Mouse (Mus musculus) CH12.LX (cell line): ENCODE measurements around the gene Krt81. TPM values are rescaled to one million over a fixed set of nuclear protein-coding genes. Genes with fewer than 3 reads are reported as not detected.

Experiments used
- DNase-seq: peaks from one replicate; pipeline ENCODE4 v3.0.0-alpha.2; 2013; ENCODE audit errors: extremely low read depth
- H3K27ac ChIP-seq: 2 replicates; pipeline ENCODE4 v1.5.1; 2012; ENCODE audit warnings: low read depth, mild to moderate bottlenecking, control low read depth, moderate library complexity; ENCODE audit not compliant: insufficient read depth
- H3K27me3 ChIP-seq: replicated peaks from 2 replicates; pipeline ENCODE3; 2012; ENCODE audit warnings: inconsistent platforms
- H3K36me3 ChIP-seq, 2 experiments: replicated peaks in 1 of 2; 2 replicates each; pipeline versions ENCODE3 to v1.6.1; 2012; ENCODE audit warnings: inconsistent platforms in 1 of 2, low read length in 1 of 2, mild to moderate bottlenecking in 1 of 2, mixed read lengths in 1 of 2, moderate library complexity in 1 of 2; ENCODE audit not compliant: control insufficient read depth in 1 of 2, insufficient read depth in 1 of 2
- H3K4me1 ChIP-seq, 2 experiments: 2 replicates each; pipeline ENCODE4 v1.6.1; 2012; ENCODE audit warnings: inconsistent platforms in 1 of 2, moderate library complexity in 1 of 2; ENCODE audit not compliant: insufficient read depth in 2 of 2, control insufficient read depth in 1 of 2
- H3K4me2 ChIP-seq: 2 replicates; pipeline ENCODE4 v1.6.1; 2012; ENCODE audit warnings: low read depth, mild to moderate bottlenecking, control low read depth; ENCODE audit not compliant: poor library complexity, insufficient read depth, severe bottlenecking
- H3K4me3 ChIP-seq, 3 experiments: fragments of 150-350 bp in 1 of 3; sonication (generic) in 1 of 3; replicated peaks in 1 of 3; 2 replicates each; pipeline versions ENCODE3 to v1.5.1; 2011 to 2012; ENCODE audit warnings: low read depth in 2 of 3, low read length in 2 of 3, mild to moderate bottlenecking in 2 of 3, moderate library complexity in 2 of 3, control low read depth in 1 of 3, improper control_type of control experiment in 1 of 3, inconsistent platforms in 1 of 3, mixed read lengths in 1 of 3; ENCODE audit not compliant: poor library complexity in 1 of 3
- H3K79me2 ChIP-seq: replicated peaks from 2 replicates; pipeline ENCODE4 v1.6.1; 2012; ENCODE audit warnings: mild to moderate bottlenecking, moderate library complexity; ENCODE audit not compliant: control insufficient read depth, poor library complexity, insufficient read depth, severe bottlenecking; ENCODE audit errors: extremely low read depth
- H3K9ac ChIP-seq: 2 replicates; pipeline ENCODE4 v1.6.1; 2012; ENCODE audit warnings: low read depth, mild to moderate bottlenecking, control low read depth, moderate library complexity; ENCODE audit not compliant: insufficient read depth
- H3K9me3 ChIP-seq: replicated peaks from 2 replicates; pipeline ENCODE3; 2012; ENCODE audit warnings: low read length, inconsistent platforms, mixed read lengths
- CTCF ChIP-seq, 2 experiments: IDR thresholded peaks in 1 of 2; conservative IDR thresholded peaks in 1 of 2; 2 replicates each; pipeline ENCODE4 v1.5.1; 2011 to 2012; ENCODE audit warnings: low read depth in 2 of 2, low read length in 2 of 2, improper control_type of control experiment in 1 of 2, inconsistent platforms in 1 of 2, mild to moderate bottlenecking in 1 of 2, moderate library complexity in 1 of 2
- ELF1 ChIP-seq: IDR thresholded peaks from 2 replicates; pipeline ENCODE4 v1.6.1; 2014; ENCODE audit warnings: low read depth, mild to moderate bottlenecking, inconsistent platforms, low read length, improper control_type of control experiment
- EP300 ChIP-seq: IDR thresholded peaks from 2 replicates; pipeline ENCODE4 v1.6.1; 2011; ENCODE audit warnings: low read length, improper control_type of control experiment
- GABPA ChIP-seq: IDR thresholded peaks from 2 replicates; pipeline ENCODE4 v1.6.1; 2012; ENCODE audit warnings: low read depth, low read length, improper control_type of control experiment, inconsistent platforms; ENCODE audit not compliant: insufficient replicate concordance
- IRF4 ChIP-seq: IDR thresholded peaks from 2 replicates; pipeline ENCODE4 v1.6.1; 2014; ENCODE audit warnings: low read depth, mild to moderate bottlenecking, inconsistent platforms, low read length, improper control_type of control experiment
- JUN ChIP-seq: IDR thresholded peaks from 2 replicates; pipeline ENCODE4 v1.6.1; 2011; ENCODE audit warnings: low read depth, mild to moderate bottlenecking, low read length, improper control_type of control experiment, moderate library complexity; ENCODE audit not compliant: insufficient read depth
- JUND ChIP-seq: conservative IDR thresholded peaks from 2 replicates; pipeline ENCODE4 v1.6.1; 2011; ENCODE audit warnings: low read depth, low read length, improper control_type of control experiment
- KAT2A ChIP-seq: IDR thresholded peaks from 2 replicates; pipeline ENCODE4 v1.6.1; 2012; ENCODE audit warnings: low read length, improper control_type of control experiment, inconsistent platforms; ENCODE audit not compliant: insufficient replicate concordance
- MAFK ChIP-seq: IDR thresholded peaks from 2 replicates; pipeline ENCODE4 v1.6.1; 2011; ENCODE audit warnings: low read length, improper control_type of control experiment; ENCODE audit not compliant: insufficient replicate concordance
- MAZ ChIP-seq: IDR thresholded peaks from 2 replicates; pipeline ENCODE4 v1.6.1; 2012; ENCODE audit warnings: low read depth, mild to moderate bottlenecking, inconsistent platforms, low read length, improper control_type of control experiment, moderate library complexity
- MEF2A ChIP-seq: IDR thresholded peaks from 2 replicates; pipeline ENCODE4 v1.6.1; 2014; ENCODE audit warnings: low read depth, mild to moderate bottlenecking, inconsistent platforms, low read length, improper control_type of control experiment, borderline replicate concordance
- MXI1 ChIP-seq: IDR thresholded peaks from 2 replicates; pipeline ENCODE4 v1.6.1; 2011; ENCODE audit warnings: mild to moderate bottlenecking, low read depth, low read length, improper control_type of control experiment
- MYC ChIP-seq: IDR thresholded peaks from 2 replicates; pipeline ENCODE4 v1.6.1; 2011; ENCODE audit warnings: low read depth, mild to moderate bottlenecking, improper control_type of control experiment, low read length
- NELFE ChIP-seq: IDR thresholded peaks from 2 replicates; pipeline ENCODE4 v1.6.1; 2011; ENCODE audit warnings: low read depth, low read length, improper control_type of control experiment
- NRF1 ChIP-seq: IDR thresholded peaks from 2 replicates; pipeline ENCODE4 v1.6.1; 2014; ENCODE audit warnings: low read depth, mild to moderate bottlenecking, inconsistent platforms, low read length, improper control_type of control experiment, moderate library complexity
- PAX5 ChIP-seq: IDR thresholded peaks from 2 replicates; pipeline ENCODE4 v1.6.1; 2012; ENCODE audit warnings: low read length, inconsistent platforms, mixed read lengths
- POLR2A ChIP-seq: IDR thresholded peaks from 2 replicates; pipeline ENCODE4 v1.6.1; 2011; ENCODE audit warnings: low read depth, mild to moderate bottlenecking, improper control_type of control experiment, low read length
- POLR2AphosphoS2 ChIP-seq: IDR thresholded peaks from 2 replicates; pipeline ENCODE4 v1.6.1; 2011; ENCODE audit warnings: low read depth, low read length, improper control_type of control experiment
- TBP ChIP-seq: conservative IDR thresholded peaks from 2 replicates; pipeline ENCODE4 v1.6.1; 2011; ENCODE audit warnings: low read depth, low read length, improper control_type of control experiment
- TCF12 ChIP-seq: IDR thresholded peaks from 2 replicates; pipeline ENCODE4 v1.6.1; 2014; ENCODE audit warnings: low read depth, mild to moderate bottlenecking, inconsistent platforms, low read length, improper control_type of control experiment
- UBTF ChIP-seq: IDR thresholded peaks from 2 replicates; pipeline ENCODE4 v1.6.1; 2012; ENCODE audit warnings: low read depth, mild to moderate bottlenecking, inconsistent platforms, low read length, improper control_type of control experiment, moderate library complexity
- USF1 ChIP-seq: IDR thresholded peaks from 2 replicates; pipeline ENCODE4 v1.6.1; 2014; ENCODE audit warnings: low read depth, mild to moderate bottlenecking, inconsistent platforms, low read length, improper control_type of control experiment
- ZC3H11A ChIP-seq: IDR thresholded peaks from 2 replicates; pipeline ENCODE4 v1.6.1; 2012; ENCODE audit warnings: low read depth, mild to moderate bottlenecking, inconsistent platforms, low read length, improper control_type of control experiment
- ZKSCAN1 ChIP-seq: IDR thresholded peaks from 2 replicates; pipeline ENCODE4 v1.6.1; 2012; ENCODE audit warnings: low read depth, inconsistent platforms, low read length, improper control_type of control experiment, borderline replicate concordance
- ZMIZ1 ChIP-seq: IDR thresholded peaks from 2 replicates; pipeline ENCODE4 v1.6.1; 2012; ENCODE audit warnings: low read depth, mild to moderate bottlenecking, inconsistent platforms, low read length, improper control_type of control experiment
- ZNF384 ChIP-seq: IDR thresholded peaks from 2 replicates; pipeline ENCODE4 v1.6.1; 2012; ENCODE audit warnings: low read depth, low read length, improper control_type of control experiment, inconsistent platforms
- dilution Hi-C: fragments of 300-500 bp; cut with MboI; formaldehyde crosslinking; loops from 2 replicates; pipeline ENCODE4 v1.14.3; 2020; ENCODE audit warnings: low sequenced_read_pairs; ENCODE audit not compliant: extremely low pct_unique_long_range_greater_than_20kb, extremely low pct_ligation_motif_present
- in situ Hi-C: fragments of 300-500 bp; cut with MboI; formaldehyde crosslinking; loops from 3 replicates; pipeline ENCODE4 v1.14.3; 2019; ENCODE audit warnings: low sequenced_read_pairs, low pct_ligation_motif_present, low pct_unique_long_range_greater_than_20kb, mixed read lengths
- polyA plus RNA-seq: library from polyadenylated mRNA; unstranded; fragments of >175 nt; gene quantifications from 2 replicates; pipeline ENCODE4 v1.2.1, GENCODE M21; 2012; ENCODE audit warnings: low read depth; ENCODE audit not compliant: insufficient read length
- total RNA-seq, 2 experiments: library from RNA; depleted of rRNA; stranded (reverse); fragments of 300-350 nt in 1 of 2; fragments of >200 nt in 1 of 2; gene quantifications; 2 replicates each; pipeline ENCODE4 v1.2.3; 2012 to 2014

Gene Krt81
- total and polyA plus RNA-seq, 3 experiments: not detected

GRCm38 (mm10) chr15:101485911-101486635 lies 22.5 kb upstream of the Krt81 start:
- H3K27me3 ChIP-seq: peaks cover 86% of the 10 kb centered on the region
- no peak overlapping the region for H3K4me3 ChIP-seq
- dilution Hi-C loops: no loop called here

GRCm38 (mm10) chr15:101484939-101485338 lies 21.4 kb upstream of the Krt81 start:
- in situ Hi-C loops: no loop called here
- peaks cover 87% of the 10 kb centered on the region for H3K27me3 ChIP-seq
- dilution Hi-C loops: no loop called here

More at GRCm38 (mm10) chr15:101485911-101486635, 22.5 kb upstream of the Krt81 start:
- no peaks in the 10 kb centered on the region for H3K9me3 ChIP-seq
- TF ChIP-seq GABPA (no peak), MAZ (no peak)
- TF ChIP-seq, all 38 proteins: peak for 0
- Histone ChIP-seq H3K4me2 (no peak overlapping the region), H3K79me2 (no peaks in the 10 kb centered on the region), H3K4me1 (peaks cover 3 to 13% of the 10 kb centered on the region in 2 experiments; a peak in 3 of 4 replicates), H3K27ac (no peak overlapping the region), H3K36me3 (no peaks in the 10 kb centered on the region), H3K9ac (no peak overlapping the region)
- no peak for DNase-seq
- in situ Hi-C loops: no loop called here

GRCm38 (mm10) chr15:101483646-101484045 lies 20.1 kb upstream of the Krt81 start:
- TF ChIP-seq POLR2AphosphoS2 (no peak), IRF4 (no peak), JUN (no peak), USF1 (no peak), MAFK (no peak), TCF12 (no peak), ZMIZ1 (no peak), ZKSCAN1 (no peak), MEF2A (no peak), ZC3H11A (no peak), NRF1 (no peak), POLR2A (no peak), CTCF (conservative IDR thresholded peaks at IDR 0.05 in 1 of 2, IDR thresholded peaks at IDR 0.05 in 1 of 2; ENCODE audit: low read depth in 2 of 2, low read length in 2 of 2) (no peak), TBP (no peak), EP300 (no peak), NELFE (no peak), MXI1 (no peak), JUND (no peak)

More at GRCm38 (mm10) chr15:101484939-101485338, 21.4 kb upstream of the Krt81 start:
- H3K4me3 ChIP-seq: no peak overlapping the region
- DNase-seq: no peak
- no peaks in the 10 kb centered on the region for H3K36me3 ChIP-seq
- no peak for TF ChIP-seq PAX5
- TF ChIP-seq KAT2A: no peak
- TF ChIP-seq ZNF384: no peak
- TF ChIP-seq ELF1: no peak
- TF ChIP-seq JUND: no peak
- no peak for TF ChIP-seq MAFK
- TF ChIP-seq CTCF (conservative IDR thresholded peaks at IDR 0.05 in 1 of 2, IDR thresholded peaks at IDR 0.05 in 1 of 2; ENCODE audit: low read depth in 2 of 2, low read length in 2 of 2): no peak
- no peak for TF ChIP-seq UBTF
- no peak for TF ChIP-seq ZC3H11A
- no peak for TF ChIP-seq MEF2A
- no peak for TF ChIP-seq ZKSCAN1
- no peak for TF ChIP-seq MAZ
- TF ChIP-seq USF1: no peak
- TF ChIP-seq MYC: no peak
- H3K27ac ChIP-seq: no peak overlapping the region
- no peak overlapping the region for H3K4me2 ChIP-seq
- H3K4me1 ChIP-seq: peaks cover 3 to 13% of the 10 kb centered on the region in 2 experiments; a peak in 3 of 4 replicates
- H3K79me2 ChIP-seq: no peaks in the 10 kb centered on the region
- H3K9me3 ChIP-seq: no peaks in the 10 kb centered on the region
- H3K9ac ChIP-seq: no peak overlapping the region

More at GRCm38 (mm10) chr15:101483646-101484045, 20.1 kb upstream of the Krt81 start:
- Histone ChIP-seq H3K36me3 (no peaks in the 10 kb centered on the region), H3K79me2 (no peaks in the 10 kb centered on the region), H3K4me3 (no peak overlapping the region), H3K27me3 (peaks cover 90% of the 10 kb centered on the region), H3K27ac (no peak overlapping the region), H3K9me3 (no peaks in the 10 kb centered on the region), H3K4me1 (peaks cover 3 to 13% of the 10 kb centered on the region in 2 experiments; a peak in 3 of 4 replicates), H3K4me2 (no peak overlapping the region), H3K9ac (no peak overlapping the region)
- in situ Hi-C loops (no loop called here), dilution Hi-C loops (no loop called here)
- no peak for DNase-seq
